Mouse (Mus musculus) cerebellum, adult 2 months (tissue): ENCODE data around the gene Rpl18a.

Experiments
- CTCF ChIP-seq: fragments of 200-500 bp; IDR thresholded peaks from 2 replicates; pipeline ENCODE4 v1.5.1; 2011; ENCODE audit warnings: low read depth, mild to moderate bottlenecking, control low read depth, low read length, moderate library complexity, borderline replicate concordance; ENCODE audit not compliant: insufficient read depth
- POLR2A ChIP-seq: fragments of 200-500 bp; IDR thresholded peaks from 2 replicates; pipeline ENCODE4 v1.6.1; 2011; ENCODE audit warnings: low read length, control low read depth, borderline replicate concordance; ENCODE audit not compliant: insufficient read depth

DNA sequence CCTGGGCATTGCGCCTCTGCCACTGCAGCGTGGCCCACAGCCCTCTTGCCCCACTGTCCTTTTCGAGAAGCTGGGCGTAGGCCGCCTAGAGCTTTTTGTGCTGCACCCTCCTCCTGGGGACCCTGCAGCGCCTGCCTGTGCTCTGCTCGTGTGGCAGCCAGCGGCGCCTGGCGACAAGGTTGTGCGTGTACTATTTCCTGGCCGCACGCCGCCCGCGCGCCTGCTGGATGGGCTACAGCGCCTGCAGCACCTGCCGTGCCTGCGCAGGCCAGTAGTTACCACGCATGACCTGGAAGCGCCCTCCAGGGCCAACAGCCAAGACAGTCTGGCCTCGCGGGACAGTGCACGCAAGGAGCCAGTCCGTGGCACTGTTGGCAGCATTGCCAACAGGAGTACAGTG, 16.3 kb upstream of the Rpl18a start:
- no peak for TF ChIP-seq CTCF
- no peak for TF ChIP-seq POLR2A
